Mouse (Mus musculus) MEL (cell line): ENCODE measurements at regions not wholly inside any gene's neighbourhood (a gene's known extent, or its start where the extent isn't known, plus 50 kb on each side); places are given as distances from the start of the nearest gene placed in this dataset.

Experiments
- DNase-seq: peaks from one replicate; pipeline ENCODE4 v3.0.0; 2011; ENCODE audit warnings: low read depth, low spot score
- H3K27ac ChIP-seq: 2 replicates; pipeline ENCODE4 v1.5.1; 2012; ENCODE audit warnings: low read depth, mild to moderate bottlenecking, control low read depth, low read length, moderate library complexity; ENCODE audit not compliant: control insufficient read depth
- H3K27me3 ChIP-seq, 2 experiments: fragments of 150-350 bp in 1 of 2; sonication (generic) in 1 of 2; 2 replicates each; pipeline ENCODE4 v1.6.1; 2012; ENCODE audit warnings: low read length in 2 of 2, mild to moderate bottlenecking in 2 of 2, improper control_type of control experiment in 1 of 2, moderate library complexity in 1 of 2; ENCODE audit not compliant: insufficient read depth in 2 of 2, control insufficient read depth in 1 of 2
- H3K36me3 ChIP-seq, 2 experiments: 2 replicates each; pipeline ENCODE4 v1.6.1; 2012 to 2014; ENCODE audit warnings: low read length in 2 of 2, improper control_type of control experiment in 1 of 2, inconsistent platforms in 1 of 2, mild to moderate bottlenecking in 1 of 2; ENCODE audit not compliant: insufficient read depth in 2 of 2, control insufficient read depth in 1 of 2
- H3K4me1 ChIP-seq, 2 experiments: fragments of 150-350 bp in 1 of 2; sonication (generic) in 1 of 2; 2 replicates each; pipeline ENCODE4 v1.6.1; 2012; ENCODE audit warnings: low read length in 2 of 2, improper control_type of control experiment in 1 of 2, mild to moderate bottlenecking in 1 of 2; ENCODE audit not compliant: insufficient read depth in 2 of 2, control insufficient read depth in 1 of 2
- H3K4me3 ChIP-seq, 2 experiments: fragments of 150-350 bp in 1 of 2; sonication (generic) in 1 of 2; 2 replicates each; pipeline ENCODE4 v1.5.1; 2012; ENCODE audit warnings: low read depth in 2 of 2, low read length in 2 of 2, mild to moderate bottlenecking in 2 of 2, moderate library complexity in 2 of 2, control low read depth in 1 of 2, improper control_type of control experiment in 1 of 2; ENCODE audit not compliant: control insufficient read depth in 1 of 2, insufficient read depth in 1 of 2
- H3K79me2 ChIP-seq: 2 replicates; pipeline ENCODE4 v1.6.1; 2012; ENCODE audit warnings: mild to moderate bottlenecking, low read length, moderate library complexity; ENCODE audit not compliant: control insufficient read depth, poor library complexity, insufficient read depth
- H3K9ac ChIP-seq: 2 replicates; pipeline ENCODE4 v1.6.1; 2012; ENCODE audit warnings: low read depth, mild to moderate bottlenecking, control low read depth, low read length, moderate library complexity; ENCODE audit not compliant: control insufficient read depth, poor library complexity, severe bottlenecking
- H3K9me3 ChIP-seq: fragments of 150-350 bp; sonication (generic); replicated peaks from 2 replicates; pipeline ENCODE4 v1.6.1; 2012; ENCODE audit warnings: mild to moderate bottlenecking, low read length, improper control_type of control experiment, moderate library complexity; ENCODE audit not compliant: insufficient read depth
- E2F4 ChIP-seq: IDR thresholded peaks from 2 replicates; pipeline ENCODE4 v1.6.1; 2011; ENCODE audit warnings: low read depth, low read length, improper control_type of control experiment, borderline replicate concordance
- EP300 ChIP-seq, 2 experiments: IDR thresholded peaks; 2 replicates each; pipeline ENCODE4 v1.6.1; 2011; ENCODE audit warnings: improper control_type of control experiment in 2 of 2, low read length in 2 of 2, low read depth in 1 of 2, mild to moderate bottlenecking in 1 of 2
- ETS1 ChIP-seq: IDR thresholded peaks from 2 replicates; pipeline ENCODE4 v1.6.1; 2012; ENCODE audit warnings: low read depth, mild to moderate bottlenecking, inconsistent platforms, low read length, improper control_type of control experiment, moderate library complexity
- GABPA ChIP-seq: IDR thresholded peaks from 2 replicates; pipeline ENCODE4 v1.6.1; 2012; ENCODE audit warnings: low read depth, mild to moderate bottlenecking, inconsistent platforms, low read length, improper control_type of control experiment, moderate library complexity
- GATA1 ChIP-seq: IDR thresholded peaks from 2 replicates; pipeline ENCODE4 v1.6.1; 2011; ENCODE audit warnings: low read depth, low read length, improper control_type of control experiment
- MAX ChIP-seq: IDR thresholded peaks from 2 replicates; pipeline ENCODE4 v1.6.1; 2011; ENCODE audit warnings: low read length, improper control_type of control experiment
- MAZ ChIP-seq: IDR thresholded peaks from 2 replicates; pipeline ENCODE4 v1.6.1; 2012; ENCODE audit warnings: low read depth, mild to moderate bottlenecking, inconsistent platforms, low read length, improper control_type of control experiment
- NELFE ChIP-seq: IDR thresholded peaks from 2 replicates; pipeline ENCODE4 v1.6.1; 2011; ENCODE audit warnings: low read depth, low read length, improper control_type of control experiment
- POLR2AphosphoS5 ChIP-seq: IDR thresholded peaks from 2 replicates; pipeline ENCODE4 v1.6.1; 2012; ENCODE audit warnings: low read depth, borderline replicate concordance, mild to moderate bottlenecking, inconsistent platforms, low read length, moderate library complexity, mixed read lengths
- RCOR1 ChIP-seq: IDR thresholded peaks from 2 replicates; pipeline ENCODE4 v1.6.1; 2012; ENCODE audit warnings: low read depth, mild to moderate bottlenecking, inconsistent platforms, low read length, improper control_type of control experiment
- TCF12 ChIP-seq: IDR thresholded peaks from 2 replicates; pipeline ENCODE4 v1.6.1; 2014; ENCODE audit warnings: low read depth, mild to moderate bottlenecking, inconsistent platforms, low read length, improper control_type of control experiment, moderate library complexity
- UBTF ChIP-seq: IDR thresholded peaks from 2 replicates; pipeline ENCODE4 v1.6.1; 2012; ENCODE audit warnings: low read depth, mild to moderate bottlenecking, inconsistent platforms, low read length, improper control_type of control experiment, moderate library complexity, borderline replicate concordance; ENCODE audit not compliant: insufficient read depth

GRCm38 (mm10) chr15:24513926-24514325, 899.6 kb downstream of the Basp1 start:
- TF ChIP-seq ETS1 (peak; percentile 35; the same call in 1 of the 2 replicates), TCF12 (peak; percentile 90), GABPA (no peak), GATA1 (peak; percentile 51; the same call in 1 of the 2 replicates), EP300 (IDR thresholded peaks at IDR 0.05; ENCODE audit: low read depth in 1 of 2, low read length in 2 of 2) (peak; percentile 12 to 64; a peak in 2 of 4 replicates), POLR2AphosphoS5 (no peak)
- Histone ChIP-seq H3K27me3 (no peaks in the 10 kb centered on the region), H3K9me3 (no peaks in the 10 kb centered on the region), H3K9ac (no peak overlapping the region), H3K36me3 (peaks cover 0 to 2% of the 10 kb centered on the region in 2 experiments; a peak in 1 of 4 replicates), H3K79me2 (no peaks in the 10 kb centered on the region), H3K4me3 (no peak overlapping the region), H3K27ac (no peak overlapping the region), H3K4me1 (peaks cover 0 to 2% of the 10 kb centered on the region in 2 experiments; a peak in 1 of 4 replicates)
- no peak for DNase-seq

DNA sequence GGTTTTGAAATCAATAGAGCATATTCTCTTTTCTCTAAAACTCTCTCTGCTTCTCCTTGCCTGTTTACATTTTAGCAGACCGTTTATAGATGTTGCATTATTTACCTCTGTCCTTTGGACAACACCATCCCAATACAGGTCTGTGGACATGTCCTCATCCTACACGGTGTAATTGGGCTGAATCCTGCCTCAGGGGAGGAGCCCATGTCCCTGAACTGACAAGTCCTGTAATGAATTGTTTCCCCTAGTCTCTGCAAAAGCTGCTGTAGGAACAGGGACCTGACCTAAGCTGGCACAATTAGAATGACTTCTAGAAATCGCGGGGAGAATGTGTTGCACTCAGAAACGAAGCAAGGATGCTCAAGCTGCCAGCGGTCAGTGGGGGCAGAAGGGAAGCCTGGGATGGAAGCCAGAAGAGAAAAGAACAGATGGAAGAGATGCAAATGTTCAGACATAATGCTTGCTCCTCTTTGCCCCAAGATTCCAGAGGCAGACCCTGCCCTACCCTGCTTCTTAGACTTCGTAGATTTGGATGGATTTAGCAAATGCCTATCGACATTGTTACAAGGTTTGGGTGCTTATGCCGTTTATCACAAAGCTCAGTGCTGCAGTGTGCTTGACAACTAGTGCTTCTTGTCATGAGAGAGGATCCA, 911.5 kb downstream of the Basp1 start:
- Histone ChIP-seq H3K9me3 (no peaks in the 10 kb centered on the region), H3K9ac (no peak overlapping the region), H3K27me3 (no peaks in the 10 kb centered on the region), H3K4me3 (no peak overlapping the region), H3K4me1 (no peaks in the 10 kb centered on the region), H3K27ac (no peak overlapping the region), H3K36me3 (no peaks in the 10 kb centered on the region), H3K79me2 (no peaks in the 10 kb centered on the region)
- no peak for DNase-seq
- TF ChIP-seq UBTF (no peak), MAX (no peak), MAZ (no peak)

- peak; percentile 7 for DNase-seq
- TF ChIP-seq RCOR1 (peak; percentile 42; the same call in 1 of the 2 replicates), TCF12 (peak; percentile 71; the same call in 1 of the 2 replicates), NELFE (no peak), E2F4 (no peak), ETS1 (0 out of 2 replicates have a peak, but pooled peaks have one; percentile 22), EP300 (IDR thresholded peaks at IDR 0.05; ENCODE audit: low read depth in 1 of 2, low read length in 2 of 2) (peak in 1 of 2 experiments; percentile 52; a peak in 1 of 4 replicates)
- Histone ChIP-seq H3K27ac (no peak overlapping the region), H3K36me3 (no peaks in the 10 kb centered on the region), H3K9me3 (no peaks in the 10 kb centered on the region), H3K4me3 (no peak overlapping the region), H3K27me3 (no peaks in the 10 kb centered on the region), H3K4me1 (peaks cover 0 to 6% of the 10 kb centered on the region in 2 experiments; a peak in 2 of 4 replicates), H3K9ac (no peak overlapping the region), H3K79me2 (no peaks in the 10 kb centered on the region)
These were observed 927.3 kb downstream of the Basp1 start for GRCm38 (mm10) chr15:24486235-24486634.
